Mouse (Mus musculus) megakaryocyte, adult 5-6 weeks (primary cell): Measurements from ENCODE around the gene Ddias. TPM values are rescaled to one million over a fixed set of nuclear protein-coding genes. Genes with fewer than 3 reads are reported as not detected.
A peak's percentile ranks its signal among the peaks of the same experiment; 100 is the strongest.

ENCODE experiments used
- ATAC-seq: 2 replicates; pipeline ENCODE4 v1.8.0; 2016; ENCODE audit warnings: mild to moderate bottlenecking, inconsistent platforms; ENCODE audit not compliant: poor library complexity, severe bottlenecking
- total RNA-seq, 2 experiments: library from RNA; stranded (forward) in 1 of 2; stranded (reverse) in 1 of 2; fragments of 153-499, 151-499 nt in 1 of 2; fragments of 221-1000, 200-1000 nt in 1 of 2; gene quantifications; 2 replicates each; pipeline versions ENCODE4 v1.2.3 to v1.2.4; 2015 to 2017

The Ddias gene
- total RNA-seq (2015) (11.7 and 12.7 TPM in 2 replicates), total RNA-seq (2017) (12.0 and 15.2 TPM in 2 replicates)

DNA sequence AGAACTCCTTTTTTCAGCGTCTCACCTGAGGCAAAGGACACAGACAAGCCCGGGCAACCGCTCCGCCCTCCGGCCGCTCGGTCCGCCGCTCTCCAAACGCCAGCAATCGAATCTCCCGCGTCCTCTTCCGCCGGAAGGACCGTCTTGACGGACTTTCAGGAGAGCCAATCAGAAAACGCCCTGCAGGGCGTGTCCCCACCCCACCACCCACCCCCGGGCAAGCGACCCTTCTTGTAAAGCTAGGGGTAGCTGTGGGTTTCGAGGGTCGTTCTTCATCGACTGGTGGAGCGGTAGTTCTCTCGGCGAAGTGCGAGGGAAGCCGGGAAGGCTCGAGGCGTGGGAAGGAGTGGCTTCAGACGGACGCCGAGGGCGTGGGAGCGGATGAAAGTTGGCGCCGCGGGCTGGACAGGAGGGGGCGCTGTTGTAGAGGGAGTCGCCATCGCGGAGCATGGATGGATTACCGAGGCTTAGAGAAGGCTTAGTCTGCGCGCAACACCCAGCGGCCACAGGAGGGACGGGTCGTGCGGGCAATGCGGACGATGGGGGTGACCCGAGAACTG, at the start of gene Ddias, which contains the start of gene Prcp:
Gene Ddias, minus strand, starts transcription at position 132 of the 560 bp plus-strand sequence.
Gene Prcp, plus strand, starts transcription at position 355 of the 560 bp plus-strand sequence.
- ATAC-seq = peak; percentile 58

- no peak for ATAC-seq
These were observed 46.8 kb upstream of the Ddias start for GRCm38 (mm10) chr7:92920857-92921172.

DNA sequence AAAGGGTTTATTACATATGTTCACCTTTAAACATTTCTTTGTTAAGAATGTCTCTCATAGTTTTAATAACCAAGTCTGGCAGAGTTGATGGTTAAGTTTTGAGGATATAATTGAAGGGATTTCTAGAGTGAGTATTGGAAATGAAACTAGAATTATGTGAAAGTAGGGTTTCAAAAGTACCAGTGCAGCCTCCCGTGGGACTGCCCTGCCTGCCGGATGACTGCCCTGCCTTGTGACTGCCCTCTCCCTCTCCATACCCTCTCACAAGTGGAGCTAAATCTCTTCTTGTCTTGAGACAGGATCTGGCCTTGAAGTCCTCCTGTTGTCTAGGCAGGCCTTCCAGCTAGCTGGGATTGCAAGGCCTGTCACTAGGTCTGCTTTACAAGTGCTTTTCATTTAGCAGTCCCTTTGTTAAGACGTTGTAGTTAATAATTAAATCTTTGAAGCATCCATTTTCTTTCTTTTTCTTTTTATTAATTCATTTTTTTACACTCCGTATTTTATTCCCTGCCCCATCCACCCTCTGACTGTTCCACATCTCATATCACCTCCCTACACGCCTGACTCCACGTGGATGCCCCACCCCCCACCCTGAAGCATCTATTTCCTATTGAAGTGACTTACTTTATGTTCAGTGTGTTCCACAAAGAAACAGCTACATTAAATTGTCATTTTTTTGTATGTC, 46.3 kb upstream of the Ddias start:
- no peak for ATAC-seq

- ATAC-seq = peak; percentile 37; the same call in 1 of the 2 replicates
These were observed 30.2 kb upstream of the Ddias start for GRCm38 (mm10) chr7:92904285-92904684.

DNA sequence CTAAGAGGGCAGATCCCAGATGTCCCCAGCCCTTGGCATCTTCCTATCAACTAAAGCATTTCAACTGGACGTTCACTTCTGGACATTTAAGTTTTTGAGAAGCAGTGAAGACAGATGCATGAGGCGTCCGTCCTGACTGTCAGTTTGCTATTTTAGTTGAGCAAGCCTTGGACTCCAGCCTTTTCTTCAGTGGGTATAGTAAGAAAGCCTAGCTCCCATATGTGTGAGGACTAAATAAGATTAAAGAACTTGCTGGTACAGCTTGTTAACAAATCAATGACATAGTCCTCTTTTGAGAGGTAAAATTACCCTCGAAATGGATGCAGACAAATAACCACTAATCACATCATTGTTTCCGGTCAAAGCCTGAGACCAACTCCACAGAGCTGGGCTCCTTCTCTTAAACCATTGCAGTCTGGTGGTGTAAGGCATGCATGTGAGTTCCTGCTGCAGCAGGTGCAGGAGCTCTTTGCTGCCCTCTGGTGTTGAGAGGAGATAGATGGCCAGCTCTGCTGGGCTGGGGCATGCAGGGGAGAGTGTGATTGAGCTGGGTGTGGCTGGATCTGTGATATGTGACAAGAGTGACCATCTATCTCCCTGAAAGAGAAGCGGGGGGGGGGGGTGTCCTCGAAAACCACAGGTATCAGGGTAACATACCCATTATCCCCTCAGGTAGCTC, 29.5 kb upstream of the Ddias start:
- ATAC-seq = peak; percentile 100

DNA sequence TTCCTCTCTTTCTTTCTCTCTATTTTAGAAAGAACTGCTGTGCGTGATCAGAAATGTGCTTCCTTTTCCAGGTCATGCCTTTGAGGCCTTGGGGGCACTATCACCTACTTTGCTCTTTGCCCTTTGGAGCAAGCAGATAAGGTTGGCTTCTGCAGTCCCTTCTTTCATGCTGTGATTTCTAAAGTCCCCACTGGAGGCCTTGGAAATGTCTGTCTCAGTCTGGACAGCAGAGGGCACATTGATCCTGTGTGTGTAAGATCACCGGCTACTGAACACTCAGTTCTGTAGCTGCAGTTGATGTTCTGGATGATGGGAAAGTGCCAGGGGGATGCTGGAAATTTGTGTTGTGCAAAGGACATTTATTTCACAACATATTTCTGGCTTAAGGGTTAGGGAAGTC, 23.0 kb upstream of the Ddias start:
- 0 out of 2 replicates have a peak, but pooled peaks have one; percentile 38 for ATAC-seq

GRCm38 (mm10) chr7:92896036-92896435, 22.0 kb upstream of the Ddias start:
- ATAC-seq = no peak

DNA sequence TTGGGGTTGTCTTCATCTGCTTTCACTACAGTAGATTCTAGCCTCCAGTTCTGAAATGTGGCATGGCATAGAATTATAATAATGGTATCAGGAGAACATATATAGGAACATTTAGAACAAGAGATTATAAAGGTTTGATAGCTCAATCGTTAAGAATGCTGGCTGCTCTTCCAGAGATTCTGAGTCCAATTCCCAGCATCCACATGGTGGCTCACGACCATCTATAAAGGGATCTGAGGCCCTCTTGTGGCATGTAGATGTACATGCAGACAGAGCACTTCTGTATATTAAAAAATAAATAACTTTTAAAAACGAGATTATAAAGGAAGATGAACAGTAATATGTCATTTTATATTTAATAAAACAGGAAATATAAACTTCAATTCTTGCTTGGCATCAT, 19.4 kb upstream of the Ddias start:
- peak; percentile 74 for ATAC-seq

DNA sequence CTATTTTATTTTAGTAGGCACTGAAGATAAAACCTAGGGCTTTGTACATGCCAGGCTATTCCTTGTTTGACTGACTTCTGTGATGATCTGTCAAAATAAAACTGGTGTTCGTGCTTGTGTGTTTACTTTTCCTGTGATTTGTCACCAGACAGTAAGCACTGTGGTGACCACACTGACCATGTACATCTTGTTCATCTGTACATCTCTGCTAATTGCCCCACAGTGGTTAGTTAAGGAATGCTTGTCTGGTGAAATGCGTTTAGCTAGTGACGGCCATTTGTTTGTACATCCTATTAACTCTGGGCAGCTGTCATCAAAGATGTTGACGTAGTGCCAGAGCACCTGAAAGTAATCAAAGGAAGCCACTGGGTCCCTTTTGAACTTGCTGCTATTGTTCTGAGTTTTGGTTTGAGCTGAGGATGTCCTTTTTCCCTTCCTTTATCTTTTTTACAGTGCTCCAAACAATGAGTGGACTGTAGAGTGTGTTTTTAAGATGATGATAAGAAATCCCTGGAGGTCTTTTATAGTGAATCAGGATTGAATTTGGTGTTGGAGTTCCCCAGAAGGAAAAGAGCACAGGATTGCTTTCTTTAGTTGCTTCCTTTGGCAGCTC, 16.7 kb upstream of the Ddias start:
- ATAC-seq = no peak

DNA sequence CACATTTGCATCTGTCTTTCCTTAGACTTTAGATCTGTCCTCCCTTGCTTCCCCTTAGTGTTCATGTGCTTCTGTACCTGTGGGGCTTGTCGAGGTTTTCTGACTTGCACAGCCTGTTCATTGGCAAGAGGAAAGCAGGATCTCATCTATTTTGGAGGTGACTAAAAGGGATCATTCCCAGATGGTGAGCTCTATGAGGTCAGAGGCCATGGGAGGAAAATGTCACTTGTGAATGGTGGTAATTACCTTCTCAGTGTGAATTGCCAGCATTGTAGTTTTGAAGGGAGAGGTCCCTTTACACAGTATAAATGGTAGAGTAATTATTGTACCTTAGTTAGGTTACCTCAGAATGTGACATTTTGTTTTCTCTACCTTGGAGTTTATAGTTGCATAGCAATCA, 16.2 kb upstream of the Ddias start:
- no peak for ATAC-seq

DNA sequence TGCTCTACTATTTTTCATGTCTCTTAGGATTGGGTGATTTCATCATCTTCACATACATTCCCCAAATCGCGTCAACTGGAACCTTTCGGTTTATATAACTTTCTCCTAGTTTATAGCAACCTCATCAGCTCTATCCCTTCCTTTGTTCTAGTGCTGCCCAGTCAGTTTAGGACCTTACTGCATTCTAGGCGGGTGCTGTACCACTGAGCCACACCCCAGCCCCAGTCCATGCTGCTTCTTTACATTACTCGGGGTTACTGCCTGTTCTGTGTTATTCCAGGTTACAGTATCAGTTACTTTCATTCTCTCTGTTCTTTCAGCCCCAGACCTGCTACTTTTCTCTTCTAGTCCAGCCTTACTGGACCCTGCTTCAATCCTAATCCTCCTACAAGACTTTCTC, 13.2 kb upstream of the Ddias start:
- no peak for ATAC-seq

DNA sequence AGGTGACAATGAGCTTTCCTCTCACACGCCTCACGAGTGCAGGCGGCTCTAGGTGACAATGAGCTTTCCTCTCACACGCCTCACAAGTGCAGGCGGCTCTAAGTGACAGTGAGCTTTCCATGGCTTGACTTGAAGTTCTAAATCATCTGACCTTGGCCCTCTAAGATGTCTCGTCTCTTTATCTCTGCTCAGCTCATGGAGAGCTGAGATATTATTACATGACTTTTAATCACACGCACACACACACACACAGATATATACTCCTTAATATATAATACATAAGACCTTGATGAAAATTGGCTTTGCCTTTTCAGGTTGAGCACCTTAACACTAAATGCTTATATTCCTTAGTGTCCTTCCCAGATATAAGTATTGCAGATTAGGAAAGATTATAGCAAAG, 12.8 kb upstream of the Ddias start:
- no peak for ATAC-seq

DNA sequence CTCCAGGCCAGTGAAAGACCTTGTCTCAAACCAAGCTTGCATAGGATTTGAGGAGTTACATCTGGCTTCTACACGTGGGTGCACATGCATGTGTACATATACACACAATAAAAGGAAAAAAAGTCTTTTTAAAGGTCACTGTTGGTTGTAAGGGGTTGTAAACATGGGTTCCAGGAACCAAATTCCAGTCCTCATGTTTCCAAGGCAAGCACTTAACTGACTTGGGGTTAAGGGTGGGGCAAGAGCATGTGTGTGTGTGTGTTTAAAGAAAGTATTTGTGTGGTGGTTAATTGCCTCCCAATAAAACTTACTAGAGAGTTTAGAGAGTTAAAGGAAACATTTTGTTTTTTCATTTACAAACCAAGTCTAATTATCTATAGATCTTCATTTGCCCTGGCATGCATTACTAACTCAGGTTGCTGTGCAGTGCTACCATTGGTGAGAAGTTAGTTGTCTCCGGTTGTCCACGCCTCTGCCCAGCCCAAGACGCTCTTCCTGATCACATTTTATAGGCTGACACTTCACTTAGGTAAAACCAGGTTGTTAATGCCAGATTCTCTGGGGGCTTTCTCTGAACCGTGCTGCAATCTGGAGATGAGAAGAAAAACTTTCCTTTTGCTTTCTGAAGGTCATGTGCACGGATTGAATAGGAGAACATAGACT, 11.1 kb upstream of the Ddias start:
- no peak for ATAC-seq

DNA sequence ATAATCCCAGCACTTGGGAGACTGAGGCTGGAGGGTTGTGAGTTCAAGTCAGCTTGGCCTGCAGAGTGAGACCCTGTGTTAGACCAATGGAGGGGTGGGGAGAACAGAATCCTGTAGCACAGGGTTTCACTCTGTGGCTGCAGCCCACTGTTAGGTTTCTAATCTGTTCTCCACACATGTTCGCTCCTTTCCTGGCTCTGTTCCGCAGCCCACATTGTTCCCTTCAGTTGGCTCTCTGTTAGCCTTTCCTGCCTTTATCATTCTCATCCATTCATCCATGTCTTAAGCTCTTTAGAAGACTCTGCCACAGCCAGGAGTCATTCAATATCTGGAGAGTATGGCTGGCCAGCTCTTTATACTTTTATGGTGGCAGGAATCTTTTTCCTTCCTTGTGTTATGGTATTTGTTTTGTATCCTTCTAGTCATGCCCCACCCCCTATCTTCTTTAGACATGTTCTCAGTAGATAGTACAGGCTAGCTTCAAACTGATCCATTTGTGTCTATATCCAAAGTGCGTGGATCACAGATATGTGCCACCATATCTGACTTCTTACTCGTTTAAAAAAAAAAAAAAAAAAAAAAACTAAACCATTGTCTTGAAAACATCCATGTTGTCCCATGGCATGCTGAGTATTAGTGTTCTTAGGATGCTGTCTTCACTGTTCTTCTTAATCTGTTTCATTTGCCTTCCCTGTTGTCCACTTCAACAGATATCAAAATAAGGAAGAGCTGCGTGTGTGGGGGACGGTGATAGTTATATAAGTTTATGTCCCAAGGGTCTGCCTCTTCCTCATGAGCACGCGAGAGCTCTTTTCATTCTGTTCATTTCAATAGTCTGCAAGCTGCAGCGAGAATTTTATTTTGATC, 10.0 kb upstream of the Ddias start:
- ATAC-seq = 0 out of 2 replicates have a peak, but pooled peaks have one; percentile 14

- peak; percentile 31 for ATAC-seq
These were observed 4.7 kb upstream of the Ddias start for GRCm38 (mm10) chr7:92878575-92879285.

DNA sequence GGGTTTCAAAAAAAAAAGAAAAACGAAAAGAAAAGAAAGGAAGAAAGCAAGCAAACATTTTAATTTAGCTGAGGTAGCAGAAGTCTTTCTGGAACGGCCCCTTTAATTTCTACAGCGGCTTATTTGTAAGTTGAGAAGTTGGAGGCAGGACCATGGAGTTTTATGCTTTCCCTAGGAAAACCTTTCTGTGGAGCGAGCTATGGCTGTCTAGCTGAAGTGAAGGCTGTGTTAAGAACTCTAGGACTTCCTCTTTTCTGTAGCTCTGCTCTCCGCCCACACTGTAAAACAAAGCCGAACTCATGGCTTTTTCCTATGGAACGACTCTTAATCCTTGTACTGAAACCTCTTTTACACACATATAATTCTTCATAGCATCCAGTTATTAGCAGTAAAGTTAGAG, 2.5 kb upstream of the Ddias start:
- no peak for ATAC-seq

GRCm38 (mm10) chr7:92876066-92876465, 2.0 kb upstream of the Ddias start:
- ATAC-seq = no peak

DNA sequence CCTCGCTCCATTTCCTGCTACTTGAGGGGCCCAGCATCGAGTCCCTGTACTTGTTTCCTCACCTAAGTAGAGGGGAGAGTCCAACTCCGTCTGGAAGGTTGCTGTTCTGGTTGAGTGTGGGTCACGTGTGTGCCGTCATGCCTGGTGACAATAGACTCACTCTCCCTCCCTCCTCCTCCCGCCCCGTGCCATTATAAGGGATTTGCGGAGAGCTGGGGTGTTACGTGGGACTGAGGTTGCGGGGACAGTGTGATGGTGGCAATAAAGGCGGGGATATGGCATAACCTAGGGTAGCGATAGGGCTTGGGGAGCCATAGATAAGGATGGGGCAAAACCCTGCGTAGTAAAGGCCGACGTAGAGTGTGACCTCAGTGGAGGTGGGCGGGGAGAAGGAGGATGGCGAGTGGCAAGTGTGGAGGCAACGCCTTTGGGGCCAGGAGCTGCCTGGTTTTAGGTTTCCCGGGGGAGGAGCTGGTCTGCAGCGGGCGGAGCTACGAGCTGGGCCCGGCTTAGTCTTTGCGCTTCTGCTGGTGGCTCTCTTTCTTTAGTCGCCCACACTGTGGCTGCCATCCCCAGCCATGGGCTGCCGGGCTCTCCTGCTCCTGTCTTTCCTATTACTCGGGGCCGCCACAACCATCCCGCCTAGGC, 838 bp upstream of the Ddias start:
- ATAC-seq = peak; percentile 63

GRCm38 (mm10) chr7:92871596-92871995, 2.5 kb downstream of the Ddias start:
- no peak for ATAC-seq
